Mouse (Mus musculus) embryonic fibroblast, embryonic 13.5 days (primary cell): ENCODE measurements around the gene Fam169a. TPM values are rescaled to one million over a fixed set of nuclear protein-coding genes. Genes with fewer than 3 reads are reported as not detected.

Experiments
- H3K27ac ChIP-seq: 2 replicates; pipeline ENCODE4 v1.5.1; 2012; ENCODE audit warnings: low read length, control low read depth, inconsistent platforms; ENCODE audit not compliant: insufficient read depth
- H3K4me1 ChIP-seq: 2 replicates; pipeline ENCODE4 v1.6.1; 2011; ENCODE audit warnings: low read length; ENCODE audit not compliant: control insufficient read depth, insufficient read depth
- H3K4me3 ChIP-seq: 2 replicates; pipeline ENCODE4 v1.5.1; 2011; ENCODE audit warnings: mild to moderate bottlenecking, control low read depth, low read length; ENCODE audit not compliant: insufficient read depth
- CTCF ChIP-seq: IDR thresholded peaks from 2 replicates; pipeline ENCODE4 v1.5.1; 2011; ENCODE audit warnings: mild to moderate bottlenecking, control low read depth, low read length, moderate library complexity, borderline replicate concordance; ENCODE audit not compliant: insufficient read depth
- POLR2A ChIP-seq: IDR thresholded peaks from 2 replicates; pipeline ENCODE4 v1.6.1; 2011; ENCODE audit warnings: low read depth, mild to moderate bottlenecking, control low read depth, low read length, moderate library complexity
- polyA plus RNA-seq: library from polyadenylated mRNA; stranded (reverse); fragments of >200 nt; gene quantifications from 2 replicates; pipeline ENCODE4 v1.2.4, GENCODE M21; 2011; ENCODE audit warnings: low read depth; ENCODE audit not compliant: missing spikeins, insufficient read length

The Fam169a gene
- polyA plus RNA-seq: not detected in 2 replicates

DNA sequence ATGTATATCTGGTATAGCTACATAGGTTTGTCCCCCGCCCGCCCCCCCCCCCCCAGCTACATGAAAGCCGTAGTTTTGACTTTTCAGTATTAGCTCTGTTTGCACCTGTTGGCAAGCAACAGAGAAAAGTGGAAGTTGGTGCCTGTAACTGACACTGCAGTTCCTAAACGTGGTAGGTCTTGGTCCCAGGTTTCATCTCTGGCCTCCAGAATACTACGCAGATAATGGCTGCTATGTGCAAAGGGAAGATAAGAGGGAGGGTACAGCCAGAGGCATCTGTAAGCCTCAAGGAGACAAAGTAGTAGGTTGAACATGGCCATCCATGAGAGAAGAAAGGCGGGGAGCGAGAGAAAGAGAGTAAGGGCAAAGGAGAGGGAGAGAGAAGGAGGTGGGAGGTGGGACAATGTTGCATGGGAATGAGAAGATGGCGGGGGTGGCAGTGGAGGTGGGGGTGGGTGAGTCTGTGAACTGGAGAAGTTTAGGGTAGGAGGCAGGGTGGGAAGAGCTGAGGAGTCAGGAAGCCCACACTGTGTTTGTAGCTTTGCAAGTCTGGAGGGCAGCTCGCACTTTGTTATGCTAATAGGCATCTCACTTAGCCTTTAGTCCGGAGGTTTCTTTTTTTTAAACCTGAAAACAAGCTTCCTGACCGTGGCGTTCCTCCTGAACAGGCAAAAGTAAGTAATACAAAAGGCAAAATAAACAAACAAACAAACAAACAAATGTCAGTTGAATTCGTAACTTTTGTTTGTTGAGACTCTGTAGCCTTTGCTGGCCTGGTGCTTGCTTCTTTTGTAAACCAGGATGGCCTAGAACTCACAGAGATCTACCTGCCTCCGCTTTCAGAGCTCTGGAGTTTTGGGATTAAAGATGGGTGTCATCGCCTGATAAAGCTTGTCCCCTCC lies at the start of gene Fam169a:
Fam169a (plus strand) TSS at position 638 of the 902 bp plus-strand sequence.
- Histone ChIP-seq H3K4me1 (no peaks in the 10 kb centered on the region), H3K4me3 (no peak within 1 kb of the TSS), H3K27ac (no peak within 1 kb of the TSS)
- TF ChIP-seq CTCF (no peak), POLR2A (no peak)

DNA sequence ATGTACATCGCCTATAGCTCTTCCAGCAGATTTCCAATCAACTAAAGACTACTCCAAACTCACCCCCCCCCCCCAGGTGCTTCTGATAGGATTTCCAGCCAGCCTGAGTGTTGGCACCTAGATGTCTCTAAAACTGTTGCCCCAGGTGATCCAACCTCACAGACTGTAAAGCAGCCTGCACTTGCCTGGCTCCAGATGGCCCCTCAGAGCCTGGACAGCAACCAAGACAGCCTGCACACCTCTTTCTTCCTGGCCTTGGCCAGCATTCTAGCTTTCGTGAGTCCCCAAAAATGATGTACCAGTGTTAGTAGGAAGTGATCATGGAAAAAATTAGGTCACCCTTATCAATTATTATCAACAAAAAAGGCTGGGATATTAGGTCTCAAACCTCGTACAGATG lies 49.4 kb upstream of the Fam169a start:
- TF ChIP-seq CTCF (no peak), POLR2A (no peak)
- Histone ChIP-seq H3K4me1 (no peaks in the 10 kb centered on the region; the same call in 1 of the 2 replicates), H3K4me3 (no peak overlapping the region), H3K27ac (no peak overlapping the region)

DNA sequence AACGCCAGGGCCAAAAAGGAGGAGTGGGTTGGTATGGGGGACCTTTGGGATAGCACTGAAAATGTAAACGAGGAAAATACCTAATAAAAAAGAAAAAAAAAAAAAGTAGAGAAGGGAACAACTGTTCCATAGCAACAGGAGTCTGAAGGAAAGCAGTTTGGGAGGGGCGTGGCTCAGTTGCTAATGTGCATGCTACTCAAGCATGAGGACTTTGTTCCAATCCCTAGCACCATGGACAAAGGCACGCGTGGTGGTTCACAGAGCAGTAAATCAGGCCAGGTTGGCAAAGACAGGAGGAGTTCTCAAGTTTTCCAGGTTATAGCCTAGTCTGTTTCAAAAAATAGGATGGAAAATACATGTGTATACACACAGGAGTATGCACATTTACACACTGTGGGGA lies 47.0 kb upstream of the Fam169a start:
- TF ChIP-seq POLR2A (no peak), CTCF (no peak)
- Histone ChIP-seq H3K4me3 (no peak overlapping the region), H3K27ac (no peak overlapping the region), H3K4me1 (no peaks in the 10 kb centered on the region)

DNA sequence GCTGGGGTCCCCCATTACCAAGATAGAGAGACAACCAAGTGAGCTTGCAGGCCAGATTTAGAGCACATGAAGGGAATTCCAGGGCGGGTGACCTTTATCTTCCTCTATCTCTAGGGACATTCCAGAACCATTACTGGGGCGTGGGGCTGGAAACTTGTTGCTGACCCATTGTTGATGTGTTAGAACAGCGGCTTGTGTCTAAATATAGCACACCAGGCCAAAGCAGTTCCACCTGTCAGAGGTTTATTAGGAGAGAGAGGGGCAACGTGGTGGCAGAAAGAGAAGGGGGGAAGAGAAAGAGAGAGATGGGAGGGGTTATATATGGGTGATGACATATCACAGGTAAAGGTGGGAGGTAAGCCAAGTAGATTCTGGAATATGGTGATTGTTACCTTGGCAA lies 45.2 kb upstream of the Fam169a start:
- Histone ChIP-seq H3K4me1 (no peaks in the 10 kb centered on the region), H3K4me3 (no peak overlapping the region), H3K27ac (no peak overlapping the region)
- TF ChIP-seq POLR2A (no peak), CTCF (no peak)

DNA sequence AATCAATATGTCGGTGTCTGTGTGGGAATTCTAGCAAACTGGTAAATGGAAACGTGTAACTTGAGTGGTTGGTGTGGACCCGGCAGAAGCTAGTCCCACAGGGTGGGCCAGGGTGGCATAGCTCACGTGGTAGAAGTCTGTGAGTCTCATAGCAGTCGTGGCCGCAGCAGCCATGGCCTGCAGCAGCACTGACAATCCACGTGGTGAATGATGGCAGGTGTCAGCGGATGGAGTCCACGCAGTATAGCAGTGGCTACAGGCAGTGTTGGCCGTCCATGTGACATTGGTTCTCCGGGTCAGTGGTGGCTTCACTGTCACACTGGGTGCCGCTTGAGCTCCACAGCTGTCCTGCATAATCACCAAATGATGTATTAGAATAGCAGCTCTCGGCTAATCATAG lies 37.0 kb upstream of the Fam169a start:
- Histone ChIP-seq H3K27ac (no peak overlapping the region), H3K4me3 (no peak overlapping the region), H3K4me1 (no peaks in the 10 kb centered on the region)
- no peak for TF ChIP-seq CTCF
- no peak for TF ChIP-seq POLR2A

DNA sequence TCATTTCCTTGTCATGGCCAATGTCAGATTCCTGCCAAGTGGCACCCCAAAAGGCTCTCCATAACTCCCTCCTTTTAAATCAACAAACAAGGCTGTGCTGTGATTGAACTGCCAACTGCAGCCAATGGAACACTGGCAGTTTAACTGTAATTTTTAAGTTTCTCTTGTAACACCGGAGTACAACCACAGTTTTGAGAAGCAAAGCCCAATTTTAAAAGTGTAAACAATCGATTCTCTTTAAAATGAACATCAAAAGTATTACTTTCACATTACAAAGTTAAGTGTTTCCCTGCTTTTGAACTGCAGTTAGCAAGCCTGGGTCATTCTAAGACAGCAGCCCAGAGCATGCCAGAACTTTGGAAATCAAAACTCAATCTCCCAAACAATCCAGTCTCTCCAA lies 32.8 kb upstream of the Fam169a start, which contains the start of gene 1700029F12Rik:
1700029F12Rik (minus strand) TSS at position 101 of the 400 bp plus-strand sequence.
- no peak for TF ChIP-seq POLR2A
- no peak for TF ChIP-seq CTCF
- H3K27ac ChIP-seq: no peak within 1 kb of the TSS
- no peaks in the 10 kb centered on the region for H3K4me1 ChIP-seq
- no peak within 1 kb of the TSS for H3K4me3 ChIP-seq

DNA sequence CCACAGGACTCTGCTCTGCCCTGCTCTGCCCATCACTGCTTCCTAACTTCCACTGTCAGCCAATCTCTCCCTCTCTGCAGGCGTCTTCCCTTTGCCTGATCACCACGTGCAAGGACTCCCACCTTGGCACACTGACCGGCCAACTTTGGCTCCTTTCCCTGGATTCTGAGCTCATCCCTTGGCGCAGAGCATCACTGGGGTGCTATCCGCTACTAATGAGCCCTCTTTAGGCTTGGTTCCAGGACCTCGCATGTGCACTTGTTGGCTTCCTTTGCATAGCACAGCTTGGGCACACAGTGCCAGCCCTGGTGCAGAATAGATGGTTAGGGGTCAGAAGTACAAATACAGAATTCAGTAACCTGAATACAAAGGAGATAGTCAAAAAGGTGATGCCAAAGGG lies 15.9 kb upstream of the Fam169a start:
- Histone ChIP-seq H3K4me1 (no peaks in the 10 kb centered on the region), H3K27ac (no peak overlapping the region), H3K4me3 (no peak overlapping the region)
- no peak for TF ChIP-seq CTCF
- no peak for TF ChIP-seq POLR2A

DNA sequence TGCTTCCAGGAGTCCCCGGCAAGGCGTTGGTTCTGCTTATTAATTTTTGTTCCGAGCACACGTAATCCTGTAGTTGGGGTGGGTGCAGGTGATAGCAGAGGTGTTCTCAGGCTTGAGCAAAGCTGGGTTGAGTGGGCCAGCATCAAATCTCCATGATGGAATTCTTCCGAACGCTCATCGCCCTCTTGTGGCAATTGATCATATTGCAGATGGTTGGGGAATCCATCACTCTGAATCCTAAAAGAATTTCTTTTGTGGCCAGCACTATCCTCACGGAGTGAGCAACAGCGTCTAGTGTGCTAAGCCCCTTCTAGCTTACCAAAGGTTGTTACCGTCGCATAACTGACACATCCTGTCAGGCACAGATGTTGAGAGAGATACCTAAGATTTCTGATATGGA lies 14.4 kb upstream of the Fam169a start:
- no peak overlapping the region for H3K27ac ChIP-seq
- no peaks in the 10 kb centered on the region for H3K4me1 ChIP-seq
- 0 out of 2 replicates have a peak, but pooled peaks have one; percentile 24 for TF ChIP-seq CTCF
- TF ChIP-seq POLR2A: no peak
- no peak overlapping the region for H3K4me3 ChIP-seq

DNA sequence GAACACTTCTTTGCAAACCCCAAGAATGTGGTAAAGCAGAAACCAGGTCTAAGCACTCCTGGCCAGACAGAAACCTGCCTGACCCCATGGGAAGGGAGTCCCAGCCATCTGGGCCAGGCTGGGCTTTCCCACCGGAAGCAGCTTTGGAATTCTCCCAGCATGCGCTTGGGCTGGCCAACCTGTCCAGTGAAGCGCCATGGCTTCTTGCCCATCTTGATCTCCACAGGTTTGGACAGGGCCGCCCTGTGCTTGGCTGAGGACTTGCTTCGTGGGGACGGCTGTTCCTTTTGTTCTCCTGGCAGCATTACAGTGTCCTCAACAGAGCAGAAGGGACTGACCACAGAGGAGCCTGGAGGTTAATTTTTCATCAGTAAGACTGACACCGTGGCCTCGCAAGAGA lies 13.2 kb upstream of the Fam169a start:
- H3K27ac ChIP-seq: no peak overlapping the region
- H3K4me1 ChIP-seq: no peaks in the 10 kb centered on the region
- no peak overlapping the region for H3K4me3 ChIP-seq
- TF ChIP-seq POLR2A (no peak), CTCF (no peak)

DNA sequence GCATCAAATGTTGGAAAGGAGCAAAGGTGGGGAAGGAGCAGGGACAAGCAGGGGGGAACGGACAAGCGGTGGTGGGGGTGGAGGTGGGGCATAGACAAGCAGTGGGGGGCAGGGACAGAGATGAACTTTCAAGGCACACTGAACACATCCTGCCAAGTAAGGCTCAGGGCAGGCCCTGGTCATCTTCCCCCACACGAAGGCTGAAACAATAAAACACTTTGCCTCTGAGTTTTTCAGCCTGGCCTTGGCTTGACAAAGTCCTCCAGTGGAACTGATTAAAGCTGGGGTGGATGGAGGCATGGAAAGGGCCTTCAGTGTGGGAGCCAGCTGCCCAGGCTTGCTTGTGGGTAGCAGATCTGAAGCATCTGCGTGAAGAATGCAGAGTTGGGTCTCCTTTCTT lies 9.3 kb upstream of the Fam169a start:
- Histone ChIP-seq H3K4me3 (no peak overlapping the region), H3K4me1 (no peaks in the 10 kb centered on the region), H3K27ac (no peak overlapping the region)
- TF ChIP-seq CTCF (no peak), POLR2A (no peak)
